Mouse (Mus musculus) liver, embryonic 16.5 days (tissue): ENCODE data around the gene Pla1a. TPM values are rescaled to one million over a fixed set of nuclear protein-coding genes. Genes with fewer than 3 reads are reported as not detected.

ENCODE experiments used
- ATAC-seq: fragments of 200-750 bp; cut with Nextera tagmentation; 2 replicates; pipeline ENCODE4 v1.8.0; 2017; ENCODE audit warnings: low read depth, mild to moderate bottlenecking, moderate number of reproducible peaks, moderate library complexity
- H3K27ac ChIP-seq: fragments of 300-500 bp; sonication (generic); 2 replicates; pipeline ENCODE4 v1.5.1; 2014; ENCODE audit warnings: mild to moderate bottlenecking, low read length
- H3K27me3 ChIP-seq: fragments of 300-500 bp; sonication (generic); 2 replicates; pipeline ENCODE4 v1.6.1; 2014; ENCODE audit warnings: low read depth, low read length, mixed read lengths; ENCODE audit not compliant: control insufficient read depth, insufficient read depth
- H3K36me3 ChIP-seq: fragments of 300-500 bp; sonication (generic); 2 replicates; pipeline ENCODE4 v1.6.1; 2014; ENCODE audit warnings: mild to moderate bottlenecking; ENCODE audit not compliant: control insufficient read depth, insufficient read depth
- H3K4me1 ChIP-seq: fragments of 300-500 bp; sonication (generic); 2 replicates; pipeline ENCODE4 v1.6.1; 2014; ENCODE audit warnings: low read depth, low read length, mixed read lengths; ENCODE audit not compliant: control insufficient read depth
- H3K4me2 ChIP-seq: fragments of 300-500 bp; sonication (generic); 2 replicates; pipeline ENCODE4 v1.6.1; 2014; ENCODE audit warnings: low read depth, low read length, mixed read lengths
- H3K4me3 ChIP-seq: fragments of 300-500 bp; sonication (generic); 2 replicates; pipeline ENCODE4 v1.5.1; 2014; ENCODE audit warnings: low read depth, mild to moderate bottlenecking, low read length
- H3K9ac ChIP-seq: fragments of 300-500 bp; sonication (generic); 2 replicates; pipeline ENCODE4 v1.6.1; 2014; ENCODE audit warnings: low read depth, low read length
- H3K9me3 ChIP-seq: fragments of 300-500 bp; sonication (generic); replicated peaks from 2 replicates; pipeline ENCODE4 v1.6.1; 2016; ENCODE audit warnings: low read length; ENCODE audit not compliant: control insufficient read depth
- WGBS: fragments of 180-500 bp; shearing (Covaris S2); extraction: QIAGEN DNeasy Blood & Tissue Kit; methylation state at CpG from one replicate; pipeline ENCODE4 v1.1.7; 2014; ENCODE audit not compliant: insufficient replicate concordance; 5-methylcytosine and 5-hydroxymethylcytosine counted together
- polyA plus RNA-seq: library from polyadenylated mRNA; unstranded; fragments of >200 nt; fragmentation: Nextera tagmentation; extraction: Ambion mirVana; gene quantifications from 2 replicates; pipeline ENCODE4 v1.2.1, GENCODE M21; 2015

Pla1a gene
- polyA plus RNA-seq, 1 experiment from 2014 or later, result 40.4 TPM

GRCm38 (mm10) chr16:38462161-38462560 is 29.2 kb upstream of the Pla1a start:
- Histone ChIP-seq H3K27ac (no peak overlapping the region), H3K9ac (no peak overlapping the region), H3K4me2 (no peak overlapping the region), H3K4me1 (peaks cover 5% of the 10 kb centered on the region), H3K9me3 (no peaks in the 10 kb centered on the region), H3K4me3 (no peak overlapping the region), H3K36me3 (no peaks in the 10 kb centered on the region), H3K27me3 (no peaks in the 10 kb centered on the region)
- WGBS, result 58% methylated on average over 7 of the region's 7 CpGs
- no peak for ATAC-seq

- no peaks in the 10 kb centered on the region for H3K27me3 ChIP-seq
- H3K4me3 ChIP-seq, result no peak overlapping the region
- ATAC-seq, result no peak
- 58% methylated on average over 8 of the region's 8 CpGs for WGBS
- H3K4me1 ChIP-seq, result peaks cover 3% of the 10 kb centered on the region
- H3K9ac ChIP-seq, result no peak overlapping the region
- H3K4me2 ChIP-seq, result no peak overlapping the region
- no peaks in the 10 kb centered on the region for H3K36me3 ChIP-seq
- no peak overlapping the region for H3K27ac ChIP-seq
- no peaks in the 10 kb centered on the region for H3K9me3 ChIP-seq
Observed at GRCm38 (mm10) chr16:38461749-38462148, 28.8 kb upstream of the Pla1a start.

- no peaks in the 10 kb centered on the region for H3K27me3 ChIP-seq
- H3K9me3 ChIP-seq, result no peaks in the 10 kb centered on the region
- H3K27ac ChIP-seq, result no peak overlapping the region
- no peak for ATAC-seq
- H3K4me1 ChIP-seq, result peaks cover 3% of the 10 kb centered on the region
- no peak overlapping the region for H3K4me3 ChIP-seq
- no peaks in the 10 kb centered on the region for H3K36me3 ChIP-seq
- WGBS, result 69% methylated on average over 4 of the region's 4 CpGs
- H3K4me2 ChIP-seq, result no peak overlapping the region
- H3K9ac ChIP-seq, result no peak overlapping the region
Observed at GRCm38 (mm10) chr16:38459990-38460389, 27.0 kb upstream of the Pla1a start.

- Histone ChIP-seq H3K27me3 (no peaks in the 10 kb centered on the region), H3K27ac (no peak overlapping the region), H3K4me3 (no peak overlapping the region), H3K4me2 (no peak overlapping the region), H3K9ac (no peak overlapping the region), H3K9me3 (no peaks in the 10 kb centered on the region), H3K4me1 (peaks cover 7% of the 10 kb centered on the region), H3K36me3 (no peaks in the 10 kb centered on the region)
- WGBS, result 47% methylated on average over 6 of the region's 6 CpGs
- no peak for ATAC-seq
Observed at GRCm38 (mm10) chr16:38458600-38459280, 25.8 kb upstream of the Pla1a start.

GRCm38 (mm10) chr16:38456812-38457567 is 24.0 kb upstream of the Pla1a start:
- no peaks in the 10 kb centered on the region for H3K9me3 ChIP-seq
- H3K27ac ChIP-seq, result no peak overlapping the region
- no peak overlapping the region for H3K4me3 ChIP-seq
- no peaks in the 10 kb centered on the region for H3K36me3 ChIP-seq
- H3K27me3 ChIP-seq, result no peaks in the 10 kb centered on the region
- WGBS, result 31% methylated on average over 11 of the region's 11 CpGs
- ATAC-seq, result no peak
- no peak overlapping the region for H3K4me2 ChIP-seq
- H3K4me1 ChIP-seq, result peaks cover 11% of the 10 kb centered on the region
- no peak overlapping the region for H3K9ac ChIP-seq

- H3K4me1 ChIP-seq, result peaks cover 21% of the 10 kb centered on the region
- ATAC-seq, result no peak
- WGBS, result 63% methylated on average over 15 of the region's 17 CpGs
- no peak within 1 kb of the TSS for H3K4me2 ChIP-seq
- no peaks in the 10 kb centered on the region for H3K9me3 ChIP-seq
- H3K27me3 ChIP-seq, result no peaks in the 10 kb centered on the region
- H3K36me3 ChIP-seq, result no peaks in the 10 kb centered on the region
- no peak within 1 kb of the TSS for H3K4me3 ChIP-seq
- 0 out of 2 replicates have a peak within 1 kb of the TSS, but pooled peaks have one; percentile 2 for H3K27ac ChIP-seq
- H3K9ac ChIP-seq, result no peak within 1 kb of the TSS
Observed at GRCm38 (mm10) chr16:38455511-38456418, 22.8 kb upstream of the Pla1a start, which contains the start of gene Cd80. Gene Cd80, plus strand, starts transcription at chr16:38455561.

GRCm38 (mm10) chr16:38454533-38455254 is 21.7 kb upstream of the Pla1a start:
- no peak for ATAC-seq
- H3K36me3 ChIP-seq, result no peaks in the 10 kb centered on the region
- no peak overlapping the region for H3K4me3 ChIP-seq
- no peak overlapping the region for H3K4me2 ChIP-seq
- 69% methylated on average over 11 of the region's 11 CpGs for WGBS
- peaks cover 21% of the 10 kb centered on the region for H3K4me1 ChIP-seq
- no peak overlapping the region for H3K9ac ChIP-seq
- H3K27ac ChIP-seq, result 0 out of 2 replicates have a peak overlapping the region, but pooled peaks have one; percentile 2
- no peaks in the 10 kb centered on the region for H3K27me3 ChIP-seq
- H3K9me3 ChIP-seq, result no peaks in the 10 kb centered on the region

GRCm38 (mm10) chr16:38453952-38454351 is 21.0 kb upstream of the Pla1a start:
- peak overlapping the region; percentile 32; the same call in 1 of the 2 replicates for H3K27ac ChIP-seq

More at GRCm38 (mm10) chr16:38453952-38454351, 21.0 kb upstream of the Pla1a start:
- Histone ChIP-seq H3K36me3 (no peaks in the 10 kb centered on the region), H3K4me3 (no peak overlapping the region), H3K9me3 (no peaks in the 10 kb centered on the region), H3K27me3 (no peaks in the 10 kb centered on the region), H3K4me1 (peaks cover 19% of the 10 kb centered on the region), H3K9ac (no peak overlapping the region), H3K4me2 (no peak overlapping the region)
- no peak for ATAC-seq
- 26% methylated on average over 4 of the region's 4 CpGs for WGBS
